Mouse (Mus musculus) CH12.LX (cell line): ENCODE measurements around the gene Slc16a3.

Experiments used
- CTCF ChIP-seq, 2 experiments: IDR thresholded peaks in 1 of 2; conservative IDR thresholded peaks in 1 of 2; 2 replicates each; pipeline ENCODE4 v1.5.1; 2011 to 2012; ENCODE audit warnings: low read depth in 2 of 2, low read length in 2 of 2, improper control_type of control experiment in 1 of 2, inconsistent platforms in 1 of 2, mild to moderate bottlenecking in 1 of 2, moderate library complexity in 1 of 2
- MYC ChIP-seq: IDR thresholded peaks from 2 replicates; pipeline ENCODE4 v1.6.1; 2011; ENCODE audit warnings: low read depth, mild to moderate bottlenecking, improper control_type of control experiment, low read length
- POLR2AphosphoS2 ChIP-seq: IDR thresholded peaks from 2 replicates; pipeline ENCODE4 v1.6.1; 2011; ENCODE audit warnings: low read depth, low read length, improper control_type of control experiment
- RAD21 ChIP-seq: IDR thresholded peaks from 2 replicates; pipeline ENCODE4 v1.6.1; 2011; ENCODE audit warnings: low read depth, mild to moderate bottlenecking, low read length, improper control_type of control experiment, moderate library complexity
- SMC3 ChIP-seq: IDR thresholded peaks from 2 replicates; pipeline ENCODE4 v1.6.1; 2011; ENCODE audit warnings: low read depth, low read length, improper control_type of control experiment
- ZNF384 ChIP-seq: IDR thresholded peaks from 2 replicates; pipeline ENCODE4 v1.6.1; 2012; ENCODE audit warnings: low read depth, low read length, improper control_type of control experiment, inconsistent platforms

- TF ChIP-seq ZNF384 (no peak), CTCF (conservative IDR thresholded peaks at IDR 0.05 in 1 of 2, IDR thresholded peaks at IDR 0.05 in 1 of 2; ENCODE audit: low read depth in 2 of 2, low read length in 2 of 2) (peak in 1 of 2 experiments; percentile 21; a peak in 1 of 4 replicates), RAD21 (no peak; the same call in 1 of the 2 replicates), MYC (no peak), POLR2AphosphoS2 (peak; percentile 74), SMC3 (no peak)
Measured at GRCm38 (mm10) chr11:120950281-120951202, 2.3 kb downstream of the Slc16a3 start.
